Mouse (Mus musculus): Measurements from ENCODE around the gene Sin3a.

The Sin3a gene

DNA sequence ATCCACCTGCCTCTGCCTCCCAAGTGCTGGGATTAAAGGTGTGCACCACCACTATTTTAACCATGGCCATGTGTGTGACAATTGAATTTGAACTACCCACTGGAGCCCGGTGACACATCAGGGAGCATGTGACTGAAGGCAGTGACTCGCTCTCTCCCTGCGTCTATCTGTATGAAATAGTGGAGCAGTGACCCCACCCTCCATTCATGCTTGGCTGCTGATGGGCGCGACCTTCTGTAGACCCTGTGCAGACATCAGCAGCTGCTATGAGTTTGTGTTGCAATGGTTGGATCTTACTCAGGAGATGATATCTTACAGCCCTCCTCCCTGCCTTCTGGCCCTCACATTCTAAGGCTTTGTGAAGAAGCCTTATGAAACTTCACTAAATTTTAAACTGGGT is 96.6 kb downstream of the Sin3a start:
- DNase-seq (ENCODE audit: low spot score) = no peak

Data from T-cell, adult 2 months (primary cell).